Mouse (Mus musculus): ENCODE data around the gene Llgl2. TPM values are rescaled to one million over a fixed set of nuclear protein-coding genes. Genes with fewer than 3 reads are reported as not detected.
A peak's percentile ranks its signal among the peaks of the same experiment; 100 is the strongest.

Llgl2 gene
- total RNA-seq, 2 experiments from 2014 or later: 3.3 to 4.8 TPM

DNA sequence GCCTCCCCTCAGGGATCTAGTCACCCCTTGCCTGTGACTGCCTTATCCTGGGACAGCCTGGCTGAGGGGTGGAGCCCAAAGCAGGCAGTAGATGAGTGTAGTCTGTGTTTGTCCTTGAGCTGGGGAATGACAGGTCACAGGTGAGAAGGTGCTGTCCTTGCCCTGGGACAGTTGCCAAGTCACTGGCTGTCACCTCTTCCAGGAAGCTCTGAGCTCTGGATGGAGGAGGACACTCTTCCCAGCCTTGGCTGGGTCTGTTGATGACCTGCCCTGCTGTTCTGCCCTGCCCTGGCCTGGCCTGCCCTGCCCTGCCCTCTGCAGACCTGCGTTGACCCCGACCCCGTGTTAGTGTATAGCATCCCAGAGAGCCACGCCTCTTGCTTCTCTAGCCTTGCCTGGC is 48.6 kb downstream of the Llgl2 start:
- no peak for ATAC-seq (replicated peaks; ENCODE audit: poor library complexity)

DNA sequence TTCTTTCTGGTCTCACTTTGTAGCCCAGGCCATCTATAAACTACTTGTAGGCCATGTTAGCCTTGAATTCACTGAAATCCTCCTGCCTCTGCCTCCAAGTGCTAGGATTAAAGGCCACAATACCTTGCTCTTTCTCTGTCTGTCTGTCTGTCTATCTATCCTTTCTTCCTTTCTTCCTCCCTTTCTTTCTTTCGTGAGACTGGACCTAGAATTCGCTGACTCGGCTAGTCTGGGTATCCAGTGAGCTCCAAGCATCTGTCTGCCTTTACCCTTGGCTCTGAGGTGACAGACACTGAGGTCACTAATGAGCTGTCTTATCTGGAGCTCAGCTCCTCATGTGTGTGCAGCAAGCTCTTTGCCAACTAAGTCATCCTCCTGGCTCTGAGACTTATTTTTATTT is 52.1 kb downstream of the Llgl2 start:
- ATAC-seq (replicated peaks; ENCODE audit: poor library complexity): no peak

DNA sequence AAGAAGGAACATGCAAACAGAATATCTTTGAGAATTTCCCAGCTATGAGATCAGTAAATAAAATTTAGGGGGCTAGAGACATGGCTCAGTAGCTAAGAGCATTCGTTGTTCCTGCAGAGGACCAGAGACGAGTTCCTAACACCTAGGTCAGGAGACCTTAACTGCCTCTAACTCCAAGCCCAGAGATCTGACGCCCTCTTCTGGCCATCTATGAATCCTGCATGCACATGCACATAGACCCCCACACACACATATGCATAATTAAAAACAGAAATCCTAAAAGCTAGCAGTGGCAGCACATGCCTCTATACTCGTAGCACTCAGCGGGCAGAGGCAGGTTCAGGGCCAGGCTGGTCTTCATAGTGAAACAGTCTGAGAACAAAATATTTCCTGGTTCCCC is 52.6 kb downstream of the Llgl2 start:
- no peak for ATAC-seq (replicated peaks; ENCODE audit: poor library complexity)

DNA sequence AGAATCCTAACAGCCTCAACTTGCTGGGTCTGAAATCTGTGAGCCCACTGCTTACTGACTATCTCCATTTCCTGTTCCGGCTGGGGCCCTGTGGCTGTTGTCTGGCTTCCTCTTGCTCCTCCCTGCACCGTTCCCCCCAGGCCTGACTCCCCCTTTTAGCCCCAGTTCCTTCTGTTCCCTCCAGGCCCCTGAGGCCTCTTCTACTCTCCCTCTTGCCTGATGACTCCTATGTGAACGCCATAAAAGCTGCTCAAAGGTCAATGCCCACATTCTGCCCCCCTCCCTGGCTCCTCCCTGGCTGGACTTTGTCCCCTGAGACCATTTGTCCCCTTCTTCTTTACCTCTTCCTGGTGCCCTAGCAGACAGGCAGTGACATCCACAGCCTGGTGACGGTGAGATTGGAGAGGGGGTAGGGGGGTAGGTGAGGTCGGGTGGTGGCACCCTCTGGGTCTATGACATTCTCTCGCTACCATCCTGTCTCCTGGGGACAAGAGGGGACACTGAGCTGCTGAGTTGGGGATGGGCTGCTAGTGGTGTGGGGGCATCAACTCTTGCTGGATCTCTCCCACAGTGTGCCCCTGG is 53.4 kb downstream of the Llgl2 start:
- ATAC-seq (replicated peaks; ENCODE audit: poor library complexity): peak; percentile 45; the same call in 1 of the 2 replicates

DNA sequence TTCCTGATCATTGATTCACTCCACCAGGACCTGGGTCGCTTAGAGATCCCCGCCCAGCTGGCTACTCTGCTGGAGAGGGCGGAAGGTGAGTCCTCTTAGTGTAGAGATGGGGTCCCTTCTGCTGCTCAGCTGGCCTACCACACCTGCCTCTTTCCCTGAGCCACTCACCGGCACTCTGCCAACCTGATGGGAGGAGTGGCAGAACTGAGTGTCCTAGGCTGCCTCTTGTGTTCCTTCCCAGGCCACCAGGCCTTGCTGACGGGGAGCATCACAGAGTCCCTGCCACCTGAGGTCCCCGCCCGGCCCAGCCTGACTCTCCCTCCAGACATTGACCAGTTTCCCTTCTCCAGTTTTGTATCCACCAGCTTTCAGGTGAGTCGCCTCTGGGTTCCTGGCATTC is 54.2 kb downstream of the Llgl2 start:
- ATAC-seq (replicated peaks; ENCODE audit: poor library complexity): no peak

DNA sequence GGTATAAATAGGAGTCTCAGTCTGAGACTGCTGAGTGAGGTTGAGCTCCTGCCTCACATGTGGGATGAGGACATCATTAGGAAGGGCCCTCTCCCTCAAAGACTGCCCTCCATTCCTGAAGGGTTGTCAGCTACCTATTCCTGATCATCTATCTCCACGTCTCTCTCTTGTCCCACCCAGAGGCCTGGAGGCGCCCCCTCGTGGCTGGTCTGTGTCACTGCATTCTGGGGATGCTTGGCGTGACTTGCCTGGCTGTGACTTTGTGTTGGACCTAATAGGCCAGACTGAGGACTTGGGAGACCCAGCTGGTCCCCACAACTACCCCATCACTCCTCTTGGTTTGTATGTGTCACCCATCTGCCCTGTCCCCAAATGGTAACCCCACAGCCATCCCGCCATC is 57.2 kb downstream of the Llgl2 start:
- peak; percentile 74 for ATAC-seq (replicated peaks; ENCODE audit: poor library complexity)

DNA sequence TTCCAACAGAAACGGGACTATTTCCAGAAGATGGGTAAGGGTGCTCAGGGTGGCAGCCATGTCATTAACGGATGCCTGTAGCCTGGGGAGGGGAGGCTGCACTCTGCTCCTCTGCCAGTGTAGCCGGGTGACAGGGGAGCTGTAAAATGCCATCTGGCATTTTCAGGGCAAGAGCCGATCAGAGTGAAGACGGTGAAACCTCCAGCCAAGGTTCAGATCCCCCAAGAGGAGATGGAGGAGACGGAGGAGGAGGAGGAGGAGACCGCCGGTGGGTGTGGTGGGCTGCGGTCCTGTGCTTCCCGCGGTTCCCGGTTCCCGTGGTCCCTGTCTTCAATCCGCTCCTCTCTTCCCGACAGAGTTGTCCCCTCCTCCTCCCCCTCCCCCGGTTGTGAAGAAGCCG is 59.4 kb downstream of the Llgl2 start:
- ATAC-seq (replicated peaks; ENCODE audit: poor library complexity): no peak

DNA sequence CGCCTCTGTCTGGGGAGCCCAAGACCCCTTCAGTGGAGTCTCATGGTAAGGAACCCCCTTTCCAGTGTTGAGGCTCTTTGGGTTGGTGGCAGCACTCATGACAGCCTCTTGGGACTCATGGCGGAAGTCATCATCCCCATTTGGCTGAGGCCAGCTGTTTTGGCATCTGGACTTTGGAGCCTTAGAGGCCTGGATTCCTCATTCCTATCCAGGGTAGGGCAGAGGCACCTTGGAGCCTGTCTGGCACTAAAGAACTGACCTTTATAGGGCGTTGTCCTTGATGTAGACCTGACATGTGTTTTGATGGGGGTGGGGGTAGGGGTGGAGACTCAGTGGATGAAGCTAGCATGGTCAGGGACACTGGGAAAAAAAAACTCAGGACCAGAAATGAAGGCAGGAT is 60.5 kb downstream of the Llgl2 start:
- ATAC-seq (replicated peaks; ENCODE audit: poor library complexity): no peak

DNA sequence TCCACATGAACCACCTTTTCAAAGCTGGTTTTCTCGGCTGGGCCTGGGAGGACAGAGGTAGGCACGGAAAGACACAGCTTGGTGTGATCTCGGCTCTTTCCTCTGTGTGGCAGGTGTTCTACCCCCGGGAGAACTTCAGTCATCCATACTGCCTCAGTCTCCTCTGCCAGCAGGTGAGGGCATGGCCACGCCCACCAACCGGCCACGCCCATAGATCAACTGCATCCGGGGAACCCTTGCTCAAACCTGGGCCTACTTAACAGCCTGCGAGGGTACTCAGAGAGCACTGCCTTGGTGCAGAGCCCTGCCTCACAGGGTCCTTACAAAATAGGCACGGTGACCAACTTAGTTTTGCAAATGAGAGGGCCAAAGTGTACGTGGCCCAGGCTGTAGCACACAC is 61.4 kb downstream of the Llgl2 start:
- ATAC-seq (replicated peaks; ENCODE audit: poor library complexity): no peak

DNA sequence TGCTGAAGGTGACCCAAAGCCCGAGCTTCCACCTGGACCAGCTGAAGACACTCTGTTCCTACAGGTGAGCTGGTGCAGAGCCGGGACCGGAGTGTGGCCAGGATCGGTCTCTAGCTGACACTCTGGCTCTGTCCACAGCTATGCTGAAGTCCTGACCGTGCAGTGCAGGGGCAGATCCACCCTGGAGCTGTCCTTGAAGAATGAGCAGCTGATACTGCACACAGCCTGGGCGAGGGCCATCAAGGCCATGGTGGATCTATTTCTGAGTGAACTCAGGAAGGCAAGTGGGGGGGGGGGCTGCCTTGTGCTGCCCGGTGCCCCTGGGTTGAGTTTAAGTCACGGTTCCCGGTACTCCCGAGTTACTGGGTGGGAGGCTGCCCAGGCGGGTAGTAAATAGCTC is 62.6 kb downstream of the Llgl2 start:
- ATAC-seq (replicated peaks; ENCODE audit: poor library complexity): no peak

DNA sequence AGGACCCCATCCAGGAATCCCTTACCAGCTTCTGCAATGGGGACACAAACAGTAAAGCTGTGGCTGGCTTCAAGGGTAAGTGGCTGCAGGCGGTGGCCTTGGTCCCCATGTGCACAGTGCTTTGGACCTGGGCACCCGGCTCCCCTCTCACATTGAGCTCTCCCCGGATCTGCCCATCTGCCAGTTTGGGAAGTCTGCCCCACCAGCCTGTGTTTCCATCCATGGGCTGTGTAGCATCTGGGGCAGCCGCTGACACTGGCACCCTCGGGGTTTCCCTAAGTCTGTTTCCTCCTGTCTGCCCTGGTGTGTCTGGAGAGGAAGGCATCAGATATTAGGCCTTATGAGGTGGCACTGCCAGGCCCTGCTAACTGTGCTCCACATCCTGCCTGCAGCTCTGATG is 64.2 kb downstream of the Llgl2 start:
- ATAC-seq (replicated peaks; ENCODE audit: poor library complexity): no peak

DNA sequence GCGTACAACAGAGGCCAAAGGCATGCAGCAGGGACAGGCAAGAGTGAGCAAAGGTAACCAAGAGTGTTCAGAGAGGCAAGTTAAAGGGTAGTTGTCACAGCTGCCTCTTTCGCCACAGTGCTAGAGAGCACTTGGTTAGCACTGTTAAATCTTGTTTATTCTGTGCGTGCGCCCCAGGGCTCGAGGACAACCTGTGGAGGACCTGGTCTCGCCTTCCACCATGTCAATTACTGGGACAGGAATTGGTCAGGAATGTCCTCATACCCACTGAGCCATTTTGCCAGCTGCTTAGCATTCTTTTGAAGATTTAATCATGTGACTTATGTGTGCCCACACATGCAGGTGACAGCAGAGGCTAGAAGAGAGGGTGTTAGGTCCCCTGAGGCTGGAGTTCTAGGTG is 65.3 kb downstream of the Llgl2 start:
- ATAC-seq (replicated peaks; ENCODE audit: poor library complexity): no peak

DNA sequence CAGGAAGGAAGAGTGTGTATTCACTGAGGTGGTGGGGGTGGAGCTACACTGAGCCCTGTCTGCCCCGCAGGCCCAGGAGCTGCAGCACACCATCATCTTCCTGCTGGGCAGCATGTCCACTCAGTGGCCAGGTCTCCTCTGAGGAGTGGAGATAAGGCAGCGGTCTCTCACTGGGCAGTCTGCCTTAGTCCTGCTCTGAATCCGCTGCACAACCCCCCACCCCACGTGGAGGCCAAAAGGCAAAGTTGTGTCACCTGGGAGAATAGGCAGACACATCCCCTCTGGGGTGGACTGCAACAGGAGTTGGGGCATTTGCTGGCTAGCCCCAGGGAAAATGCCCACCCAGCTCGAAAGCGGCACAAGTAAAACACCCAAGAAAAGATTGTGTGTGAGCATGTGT is 68.4 kb downstream of the Llgl2 start:
- ATAC-seq (replicated peaks; ENCODE audit: poor library complexity): no peak

DNA sequence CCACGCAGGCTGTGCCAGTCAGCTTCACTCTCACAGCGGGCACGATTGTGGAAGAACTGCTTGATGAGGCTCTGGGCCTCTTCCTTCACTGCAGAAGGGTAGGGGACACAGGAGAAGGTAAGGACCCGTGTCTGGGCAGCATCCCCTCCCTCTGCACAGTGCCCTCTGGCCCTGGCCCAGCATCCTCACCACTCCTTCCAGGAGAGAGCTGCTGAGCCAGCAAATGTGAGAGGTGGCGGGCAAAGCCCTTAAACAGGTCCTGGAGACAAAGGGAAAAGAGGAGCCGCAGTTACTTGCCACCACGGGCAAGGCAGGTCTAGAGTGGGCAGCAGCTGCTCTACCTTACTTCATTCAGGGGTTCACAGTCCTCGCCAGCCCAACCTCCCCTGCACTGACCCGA is 69.2 kb downstream of the Llgl2 start:
- ATAC-seq (replicated peaks; ENCODE audit: poor library complexity): no peak

DNA sequence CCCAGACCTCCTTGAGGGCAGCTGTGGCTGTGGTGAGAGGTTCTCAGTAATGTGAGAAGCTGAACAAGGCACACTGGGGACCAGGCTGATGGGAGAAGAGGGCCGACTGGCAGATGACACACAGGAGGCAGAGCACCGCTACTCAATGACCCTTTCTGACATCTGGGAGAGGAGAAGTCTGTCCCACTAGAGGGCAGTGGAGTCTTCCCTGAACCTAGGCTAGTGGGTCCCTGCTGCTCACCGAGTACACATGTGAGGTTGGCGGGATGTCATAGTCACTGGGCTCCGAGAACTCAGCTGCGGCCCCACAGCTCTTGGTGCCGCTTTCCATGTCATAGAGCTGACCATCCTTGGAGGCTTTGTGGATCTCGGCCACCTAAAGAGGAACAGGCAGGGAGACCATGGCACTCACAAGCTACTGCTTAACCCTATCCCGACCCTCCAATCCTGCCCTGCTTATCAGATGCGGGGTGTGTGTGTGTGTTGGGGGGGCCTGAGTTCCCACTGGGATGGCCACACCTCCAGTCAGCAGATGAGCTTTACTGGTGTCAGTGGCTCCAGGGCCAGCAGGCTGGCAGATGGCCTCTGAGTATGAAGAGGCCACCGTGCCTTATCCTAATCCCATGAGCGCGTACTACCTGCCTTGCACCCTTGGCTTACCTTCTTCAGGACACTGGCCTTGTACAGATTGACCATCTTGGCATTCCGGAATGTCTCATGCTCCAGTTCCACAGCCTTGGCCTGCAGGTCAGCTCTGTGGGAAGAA is 71.1 kb downstream of the Llgl2 start:
- peak; percentile 66 for ATAC-seq (replicated peaks; ENCODE audit: poor library complexity)

DNA sequence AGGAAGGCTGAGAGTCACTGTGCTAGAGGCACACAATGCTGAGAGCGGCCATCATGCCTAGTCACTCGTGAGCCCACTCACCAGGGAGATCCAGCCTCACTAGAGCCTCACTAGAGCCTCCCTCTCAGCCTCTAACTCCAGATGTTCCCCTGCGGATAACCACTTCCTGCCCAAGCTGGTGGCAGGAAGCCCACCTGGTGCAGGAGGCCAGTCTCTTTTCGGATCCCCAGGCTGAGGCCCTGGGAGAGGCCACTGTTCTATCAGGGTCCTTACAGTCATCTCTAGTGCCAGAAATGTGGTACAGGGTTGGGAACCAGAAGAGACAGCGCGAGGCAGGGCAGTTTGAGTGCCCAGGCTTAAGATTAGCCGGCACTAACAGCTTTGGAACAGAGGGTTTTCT is 74.6 kb downstream of the Llgl2 start:
- ATAC-seq (replicated peaks; ENCODE audit: poor library complexity): peak; percentile 5

DNA sequence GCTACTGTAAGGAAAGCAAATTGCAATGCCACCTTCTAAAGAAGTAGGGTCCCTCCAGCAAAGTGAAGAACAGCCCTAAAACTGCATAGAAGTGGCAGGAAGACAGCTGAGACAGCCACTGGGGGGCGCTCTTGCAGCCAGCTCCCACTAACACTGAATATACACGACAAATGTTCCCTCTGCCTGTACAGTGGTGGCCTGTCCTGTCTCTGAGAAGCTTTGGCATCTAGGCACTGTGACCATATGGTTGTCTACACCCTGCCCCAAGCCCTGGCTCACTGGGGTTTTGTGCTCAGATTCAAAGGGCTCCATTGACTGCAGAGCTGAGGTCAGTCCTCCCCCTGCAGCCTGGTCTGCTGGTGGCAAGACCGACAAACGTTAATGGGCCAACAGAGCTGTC is 75.0 kb downstream of the Llgl2 start:
- peak; percentile 21; the same call in 1 of the 2 replicates for ATAC-seq (replicated peaks; ENCODE audit: poor library complexity)

DNA sequence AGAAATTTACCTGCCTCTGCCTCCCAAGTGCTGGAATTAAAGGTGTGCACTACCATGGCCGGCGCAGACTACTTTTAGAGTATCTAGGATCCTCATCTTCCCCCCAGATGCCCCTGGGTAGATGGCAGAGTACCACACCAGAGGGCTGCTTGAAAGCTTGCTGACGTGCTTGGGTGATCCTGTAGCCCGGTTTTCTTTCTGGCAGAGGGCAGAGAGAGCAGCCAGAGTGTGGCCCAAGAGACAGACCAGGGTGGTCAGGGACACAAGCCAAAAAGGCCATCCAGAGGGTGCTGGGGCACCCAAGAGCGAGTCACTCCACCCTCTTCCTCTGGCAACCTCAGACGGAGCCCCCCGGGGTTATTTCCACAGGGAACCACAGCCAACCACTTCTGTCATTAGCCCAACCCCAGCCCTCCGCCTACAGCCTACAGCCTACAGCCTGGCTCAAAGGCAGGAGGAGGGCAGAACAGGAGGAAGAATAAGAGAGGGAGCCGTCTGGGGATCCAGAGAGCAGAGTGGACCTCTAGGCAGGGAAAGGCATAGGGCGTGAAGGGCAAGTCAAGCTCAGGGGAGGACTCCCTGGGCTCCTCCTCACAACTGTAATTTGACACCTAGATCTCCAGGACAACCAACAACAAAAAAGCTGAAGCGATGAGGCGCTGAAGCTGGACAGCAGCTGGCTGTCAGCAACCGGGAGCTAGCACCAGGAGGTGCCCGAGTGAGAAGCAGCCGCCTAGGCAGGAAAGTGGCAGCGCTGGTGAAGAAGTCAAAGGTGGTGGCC is 75.8 kb downstream of the Llgl2 start, which contains the start of gene Smim5:
Gene Smim5, plus strand, starts transcription at position 481 of the 781 bp plus-strand sequence.
- peak; percentile 49 for ATAC-seq (replicated peaks; ENCODE audit: poor library complexity)

DNA sequence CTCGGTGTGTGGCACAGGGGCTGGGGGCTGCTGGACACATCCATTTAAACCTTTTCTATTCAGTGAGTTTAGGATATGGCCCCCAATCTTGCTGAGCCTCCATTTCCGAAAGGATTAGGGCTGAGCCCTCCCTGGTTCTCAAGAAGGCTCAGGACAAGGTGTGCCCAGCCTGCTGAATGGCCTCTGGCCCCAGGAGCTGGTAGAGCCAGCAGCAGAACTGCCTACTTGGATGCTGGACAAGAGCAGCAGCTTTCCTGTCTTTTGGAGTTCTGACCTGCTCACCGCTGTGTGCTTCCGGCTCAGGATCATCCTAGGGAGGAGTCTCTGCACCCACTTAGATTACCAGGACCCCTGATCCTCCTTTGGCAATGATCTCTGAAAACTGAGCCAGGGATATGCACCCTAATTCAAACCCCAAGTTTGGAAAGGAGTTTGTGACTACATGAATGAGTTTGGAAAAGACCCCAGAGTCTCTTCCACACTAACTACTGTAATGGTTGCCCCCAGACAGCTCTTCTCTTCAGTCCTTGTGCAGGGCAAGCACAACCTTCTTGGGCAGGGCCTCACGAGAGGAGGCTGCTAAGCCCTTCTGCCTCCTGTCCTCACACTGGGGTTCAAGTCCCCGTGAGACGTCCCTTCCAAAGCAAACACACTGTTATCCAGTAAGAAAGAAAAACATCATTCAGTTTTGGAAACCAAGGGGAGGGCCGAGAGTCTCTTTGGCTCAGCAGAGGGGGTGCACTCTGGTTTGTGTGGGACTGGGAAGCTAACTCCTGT is 76.9 kb downstream of the Llgl2 start:
- no peak for ATAC-seq (replicated peaks; ENCODE audit: poor library complexity)

DNA sequence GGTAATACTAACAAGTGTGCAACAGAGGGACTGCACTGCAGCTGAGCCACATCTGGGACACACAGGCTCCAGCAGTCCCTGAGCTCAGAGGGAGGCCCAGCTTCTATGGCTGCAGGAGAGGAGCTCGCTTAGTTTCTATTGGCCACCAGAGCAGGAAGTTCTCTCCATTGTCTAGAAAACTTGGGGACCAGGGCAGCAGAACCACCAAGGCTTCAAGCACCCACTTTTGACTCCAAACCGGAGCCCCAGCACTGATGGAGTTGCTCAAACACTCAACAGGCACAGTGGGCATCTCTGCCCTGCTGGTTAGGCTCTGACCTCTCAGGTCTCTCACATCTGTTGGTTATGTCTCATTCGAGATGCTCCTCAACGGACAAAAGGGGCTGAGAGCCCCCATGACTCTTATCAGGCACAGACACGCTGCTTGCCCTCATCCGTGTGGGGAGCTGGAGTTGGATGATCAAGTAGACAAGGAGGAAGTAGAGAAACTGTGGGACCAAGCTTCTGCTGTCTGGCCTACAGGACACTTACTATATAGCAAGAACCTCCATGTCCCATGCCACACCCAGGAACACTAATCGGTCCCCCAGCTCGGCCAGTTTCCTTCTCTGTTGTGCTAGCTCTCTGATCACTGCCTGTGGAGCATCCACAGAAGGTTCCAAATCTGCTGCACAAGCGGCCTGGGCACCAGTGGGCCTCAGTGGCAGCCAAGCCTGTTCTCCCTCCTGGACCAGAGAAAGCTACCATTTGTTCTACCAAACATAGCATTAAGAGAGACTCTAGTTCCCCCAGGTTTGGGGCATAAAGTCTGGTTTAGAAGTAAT is 77.7 kb downstream of the Llgl2 start:
- ATAC-seq (replicated peaks; ENCODE audit: poor library complexity): peak; percentile 41
